Mouse (Mus musculus): ENCODE measurements around the gene Fbxw4. TPM values are rescaled to one million over a fixed set of nuclear protein-coding genes. Genes with fewer than 3 reads are reported as not detected.
A peak's percentile ranks its signal among the peaks of the same experiment; 100 is the strongest.

Fbxw4 gene
- polyA plus RNA-seq (2015; fragmentation: Nextera tagmentation; extraction: Ambion mirVana) = 2.2 and 2.9 TPM in 2 replicates

GRCm38 (mm10) chr19:45659738-45660502 is at the start of gene Fbxw4:
Gene Fbxw4 (minus strand): TSS chr19:45660312.
- peak within 1 kb of the TSS; percentile 82 for H3K4me2 ChIP-seq (replicated peaks; ENCODE audit: low read depth)
- no peaks in the 10 kb centered on the region for H3K4me1 ChIP-seq (replicated peaks; ENCODE audit: control insufficient read depth, insufficient read depth)
- H3K36me3 ChIP-seq (ENCODE audit: control insufficient read depth, insufficient read depth, low read length) = no peaks in the 10 kb centered on the region
- WGBS = under 1% methylated on average over 49 of the region's 94 CpGs
- H3K9me3 ChIP-seq (ENCODE audit: control insufficient read depth, low read length) = no peaks in the 10 kb centered on the region
- no peak for TF ChIP-seq EP300 (optimal IDR thresholded peaks at IDR 0.05)
- TF ChIP-seq CTCF (IDR thresholded peaks at IDR 0.05; ENCODE audit: low read depth) = no peak
- peak within 1 kb of the TSS; percentile 87 for H3K4me3 ChIP-seq (ENCODE audit: low read depth, low read length)
- peak within 1 kb of the TSS; percentile 98 for H3K9ac ChIP-seq (ENCODE audit: low read length)
- DNase-seq (ENCODE audit: low spot score) (peak; percentile 77), ATAC-seq (ENCODE audit: low FRiP score, low TSS enrichment) (peak; percentile 91)
- H3K27ac ChIP-seq (replicated peaks) = peak within 1 kb of the TSS; percentile 98
- H3K27me3 ChIP-seq (ENCODE audit: control insufficient read depth, insufficient read depth, low read length) = no peaks in the 10 kb centered on the region

GRCm38 (mm10) chr19:45708704-45709103 is 48.6 kb upstream of the Fbxw4 start:
- Histone ChIP-seq H3K9me3 (ENCODE audit: control insufficient read depth, low read length) (no peaks in the 10 kb centered on the region), H3K36me3 (ENCODE audit: control insufficient read depth, insufficient read depth, low read length) (no peaks in the 10 kb centered on the region), H3K4me2 (replicated peaks; ENCODE audit: low read depth) (no peak overlapping the region), H3K27ac (replicated peaks) (no peak overlapping the region), H3K4me1 (replicated peaks; ENCODE audit: control insufficient read depth, insufficient read depth) (no peaks in the 10 kb centered on the region), H3K27me3 (ENCODE audit: control insufficient read depth, insufficient read depth, low read length) (no peaks in the 10 kb centered on the region), H3K9ac (ENCODE audit: low read length) (no peak overlapping the region), H3K4me3 (ENCODE audit: low read depth, low read length) (no peak overlapping the region)
- TF ChIP-seq EP300 (optimal IDR thresholded peaks at IDR 0.05) (no peak), CTCF (IDR thresholded peaks at IDR 0.05; ENCODE audit: low read depth) (no peak)
- DNase-seq (ENCODE audit: low spot score) = no peak
- WGBS = 71% methylated on average over 3 of the region's 3 CpGs
- no peak for ATAC-seq (ENCODE audit: low FRiP score, low TSS enrichment)

- ATAC-seq (ENCODE audit: low FRiP score, low TSS enrichment) (no peak), DNase-seq (ENCODE audit: low spot score) (no peak)
- TF ChIP-seq CTCF (IDR thresholded peaks at IDR 0.05; ENCODE audit: low read depth) (no peak), EP300 (optimal IDR thresholded peaks at IDR 0.05) (no peak)
These were observed 36.1 kb upstream of the Fbxw4 start for GRCm38 (mm10) chr19:45696281-45696600.

GRCm38 (mm10) chr19:45695496-45696280 is 35.6 kb upstream of the Fbxw4 start:
- Histone ChIP-seq H3K4me3 (ENCODE audit: low read depth, low read length) (no peak overlapping the region), H3K9me3 (ENCODE audit: control insufficient read depth, low read length) (no peaks in the 10 kb centered on the region), H3K9ac (ENCODE audit: low read length) (no peak overlapping the region), H3K36me3 (ENCODE audit: control insufficient read depth, insufficient read depth, low read length) (no peaks in the 10 kb centered on the region), H3K4me2 (replicated peaks; ENCODE audit: low read depth) (no peak overlapping the region), H3K27ac (replicated peaks) (no peak overlapping the region), H3K27me3 (ENCODE audit: control insufficient read depth, insufficient read depth, low read length) (no peaks in the 10 kb centered on the region), H3K4me1 (replicated peaks; ENCODE audit: control insufficient read depth, insufficient read depth) (no peaks in the 10 kb centered on the region)
- 37% methylated on average over 25 of the region's 25 CpGs for WGBS
- ATAC-seq (ENCODE audit: low FRiP score, low TSS enrichment) = no peak
- TF ChIP-seq CTCF (IDR thresholded peaks at IDR 0.05; ENCODE audit: low read depth) = no peak
- TF ChIP-seq EP300 (optimal IDR thresholded peaks at IDR 0.05) = no peak
- no peak for DNase-seq (ENCODE audit: low spot score)

More at GRCm38 (mm10) chr19:45696281-45696600, 36.1 kb upstream of the Fbxw4 start:
- WGBS = 28% methylated on average over 6 of the region's 6 CpGs
- Histone ChIP-seq H3K4me1 (replicated peaks; ENCODE audit: control insufficient read depth, insufficient read depth) (no peaks in the 10 kb centered on the region), H3K4me3 (ENCODE audit: low read depth, low read length) (no peak overlapping the region), H3K9me3 (ENCODE audit: control insufficient read depth, low read length) (no peaks in the 10 kb centered on the region), H3K27ac (replicated peaks) (no peak overlapping the region), H3K4me2 (replicated peaks; ENCODE audit: low read depth) (no peak overlapping the region), H3K27me3 (ENCODE audit: control insufficient read depth, insufficient read depth, low read length) (no peaks in the 10 kb centered on the region), H3K36me3 (ENCODE audit: control insufficient read depth, insufficient read depth, low read length) (no peaks in the 10 kb centered on the region), H3K9ac (ENCODE audit: low read length) (no peak overlapping the region)

- Histone ChIP-seq H3K36me3 (ENCODE audit: control insufficient read depth, insufficient read depth, low read length) (no peaks in the 10 kb centered on the region), H3K4me1 (replicated peaks; ENCODE audit: control insufficient read depth, insufficient read depth) (no peaks in the 10 kb centered on the region), H3K27me3 (ENCODE audit: control insufficient read depth, insufficient read depth, low read length) (no peaks in the 10 kb centered on the region), H3K9ac (ENCODE audit: low read length) (no peak overlapping the region), H3K4me2 (replicated peaks; ENCODE audit: low read depth) (no peak overlapping the region), H3K27ac (replicated peaks) (no peak overlapping the region), H3K9me3 (ENCODE audit: control insufficient read depth, low read length) (no peaks in the 10 kb centered on the region), H3K4me3 (ENCODE audit: low read depth, low read length) (no peak overlapping the region)
- WGBS = 28% methylated on average over 3 of the region's 3 CpGs
- no peak for TF ChIP-seq EP300 (optimal IDR thresholded peaks at IDR 0.05)
- peak; percentile 36 for TF ChIP-seq CTCF (IDR thresholded peaks at IDR 0.05; ENCODE audit: low read depth)
- DNase-seq (ENCODE audit: low spot score) (no peak), ATAC-seq (ENCODE audit: low FRiP score, low TSS enrichment) (no peak)
These were observed 33.9 kb upstream of the Fbxw4 start for GRCm38 (mm10) chr19:45694056-45694455.

- Histone ChIP-seq H3K4me3 (ENCODE audit: low read depth, low read length) (no peak overlapping the region), H3K9me3 (ENCODE audit: control insufficient read depth, low read length) (no peaks in the 10 kb centered on the region), H3K27me3 (ENCODE audit: control insufficient read depth, insufficient read depth, low read length) (no peaks in the 10 kb centered on the region), H3K27ac (replicated peaks) (no peak overlapping the region), H3K9ac (ENCODE audit: low read length) (no peak overlapping the region), H3K4me2 (replicated peaks; ENCODE audit: low read depth) (no peak overlapping the region), H3K4me1 (replicated peaks; ENCODE audit: control insufficient read depth, insufficient read depth) (no peaks in the 10 kb centered on the region), H3K36me3 (ENCODE audit: control insufficient read depth, insufficient read depth, low read length) (no peaks in the 10 kb centered on the region)
- TF ChIP-seq CTCF (IDR thresholded peaks at IDR 0.05; ENCODE audit: low read depth) (no peak), EP300 (optimal IDR thresholded peaks at IDR 0.05) (no peak)
- DNase-seq (ENCODE audit: low spot score) (no peak), ATAC-seq (ENCODE audit: low FRiP score, low TSS enrichment) (no peak)
- 82% methylated on average over 8 of the region's 8 CpGs for WGBS
These were observed 32.1 kb upstream of the Fbxw4 start for GRCm38 (mm10) chr19:45692211-45692610.

All from stomach, postnatal 0 days (tissue).